Mouse (Mus musculus) thymus, postnatal 25 days (tissue): ENCODE results near the gene Brinp1.
"Not testable (repeated sequence)": the region's sequence is repeated elsewhere in the genome, so short reads cannot be mapped to it uniquely, and the experiment has no call there.

ENCODE experiments used
- DNase-seq: peaks from one replicate; pipeline ENCODE4 v3.0.0; 2022

Brinp1 gene

GRCm38 (mm10) chr4:68954322-68954901, at the start of gene Brinp1:
TSS of gene Brinp1 (minus strand) at chr4:68954397.
- no peak for DNase-seq

- DNase-seq: no peak
Measured at GRCm38 (mm10) chr4:68957265-68957664, 3.1 kb upstream of the Brinp1 start.

DNA sequence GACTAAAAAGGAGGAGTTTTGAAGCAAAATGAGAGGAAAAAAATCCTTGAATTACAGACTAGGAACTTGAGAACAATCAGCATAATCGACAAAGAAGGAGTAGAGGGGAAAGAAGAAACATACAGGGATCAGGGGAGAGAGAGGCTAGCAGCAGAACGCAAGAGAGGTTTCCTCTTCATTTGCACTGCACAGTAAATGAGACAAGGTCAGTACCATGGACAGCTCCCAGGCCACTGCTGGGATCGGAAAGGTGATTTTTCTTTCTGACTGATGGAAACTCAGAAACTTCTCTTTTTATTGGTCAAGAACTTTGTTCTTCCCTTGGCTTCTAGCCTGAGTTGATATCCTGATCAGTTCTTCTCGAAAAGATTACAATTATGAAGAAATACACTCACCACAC, 1.4 kb upstream of the Brinp1 start:
- DNase-seq: no peak

- no peak for DNase-seq
Measured at GRCm38 (mm10) chr4:68953667-68954321, 403 bp downstream of the Brinp1 start.

DNA sequence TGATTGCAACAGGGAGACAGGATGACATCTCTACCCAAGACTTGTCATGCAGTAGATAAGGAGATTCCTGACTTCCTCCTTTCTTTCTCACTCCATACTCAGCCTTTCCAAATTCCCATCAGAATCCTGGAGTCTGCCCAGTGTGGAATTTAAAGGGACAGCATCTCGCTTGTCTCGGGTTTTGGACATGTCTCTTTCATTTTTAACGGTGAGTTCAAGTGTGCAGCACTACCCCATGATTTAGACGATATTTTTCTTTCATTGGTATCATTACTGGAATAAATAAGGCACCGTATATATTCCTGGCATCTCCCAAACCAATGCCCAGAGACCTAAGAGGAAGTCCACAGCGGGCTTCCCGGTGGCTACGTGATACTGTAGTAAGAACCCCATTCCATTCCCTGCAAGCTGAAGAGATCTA, 1.1 kb downstream of the Brinp1 start:
- DNase-seq: no peak

DNA sequence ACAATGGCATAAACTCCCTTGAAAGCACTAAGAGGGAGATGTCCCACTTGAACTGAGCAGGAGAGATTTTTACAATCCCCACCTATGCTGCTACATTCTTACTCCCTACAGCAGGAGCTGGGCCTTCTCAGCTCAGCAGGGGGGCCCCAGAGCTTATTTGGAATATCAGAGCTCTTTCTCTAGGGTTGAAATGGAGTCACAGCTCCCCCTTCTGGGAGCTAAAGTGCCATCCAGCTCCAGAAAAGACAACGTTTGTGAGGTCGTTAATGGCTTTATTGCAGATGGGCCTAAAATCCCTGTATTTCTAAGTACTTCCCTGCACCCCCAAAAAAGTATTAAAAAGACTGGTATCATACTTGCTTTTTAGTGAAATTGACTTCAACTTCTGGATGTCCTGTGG, 3.6 kb downstream of the Brinp1 start:
- no peak for DNase-seq

- no peak for DNase-seq
Measured at GRCm38 (mm10) chr4:68942938-68943337, 11.3 kb downstream of the Brinp1 start.

DNA sequence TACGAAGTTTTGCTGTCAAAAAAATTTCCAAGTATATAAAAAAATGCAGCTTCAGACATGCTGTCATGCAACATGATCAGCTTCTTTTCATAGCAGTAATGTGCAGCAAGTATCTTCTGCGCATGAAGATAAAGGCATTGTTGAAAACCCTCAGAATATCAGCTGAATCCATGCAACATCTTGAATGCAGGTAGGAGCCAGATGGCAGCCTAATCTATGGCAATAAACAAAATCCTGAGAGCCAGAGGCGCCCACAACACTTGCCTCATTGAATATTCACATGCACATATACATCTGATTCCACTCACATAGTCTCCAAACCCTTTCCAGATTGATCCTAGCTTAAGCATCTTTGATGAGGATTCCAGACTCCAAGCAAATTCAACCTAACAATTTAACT, 24.2 kb downstream of the Brinp1 start:
- DNase-seq: no peak

DNA sequence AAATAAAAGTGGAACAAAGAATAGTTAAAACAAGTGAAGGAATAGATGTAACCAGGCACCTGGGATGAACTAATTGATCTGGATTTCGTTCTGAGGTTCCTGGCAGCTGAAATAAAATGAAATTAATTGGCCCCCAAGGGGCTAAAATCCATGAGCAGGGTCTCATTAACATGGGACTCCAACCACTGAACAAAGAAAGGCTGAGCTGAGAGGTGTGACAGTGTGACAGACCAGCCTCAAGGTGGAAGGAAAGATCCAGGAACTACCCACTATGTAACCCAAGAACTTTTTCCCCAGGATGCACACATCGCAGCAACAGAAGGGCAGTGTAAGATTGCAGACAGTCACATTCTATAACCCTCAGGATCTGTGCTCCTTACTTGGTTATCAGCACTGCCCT, 28.1 kb downstream of the Brinp1 start:
- no peak for DNase-seq

DNA sequence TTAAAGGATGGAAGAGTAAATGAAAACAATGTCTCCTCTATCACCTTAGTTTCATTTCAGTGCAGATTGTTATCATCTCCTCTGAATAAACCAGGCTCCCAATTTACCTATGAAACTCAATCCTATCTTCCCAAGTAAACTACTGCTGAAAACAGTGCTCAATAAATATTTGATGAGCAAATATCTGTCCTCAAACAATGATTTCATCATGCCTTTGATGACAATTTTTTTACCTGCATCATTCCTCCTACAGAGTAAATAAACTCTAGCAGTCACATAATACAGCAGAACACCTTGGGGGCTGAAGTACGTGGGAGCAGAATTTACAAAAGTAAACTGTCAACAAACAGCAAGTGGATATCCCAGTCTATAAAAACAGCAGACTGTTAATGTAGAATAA, 31.3 kb downstream of the Brinp1 start:
- no peak for DNase-seq

DNA sequence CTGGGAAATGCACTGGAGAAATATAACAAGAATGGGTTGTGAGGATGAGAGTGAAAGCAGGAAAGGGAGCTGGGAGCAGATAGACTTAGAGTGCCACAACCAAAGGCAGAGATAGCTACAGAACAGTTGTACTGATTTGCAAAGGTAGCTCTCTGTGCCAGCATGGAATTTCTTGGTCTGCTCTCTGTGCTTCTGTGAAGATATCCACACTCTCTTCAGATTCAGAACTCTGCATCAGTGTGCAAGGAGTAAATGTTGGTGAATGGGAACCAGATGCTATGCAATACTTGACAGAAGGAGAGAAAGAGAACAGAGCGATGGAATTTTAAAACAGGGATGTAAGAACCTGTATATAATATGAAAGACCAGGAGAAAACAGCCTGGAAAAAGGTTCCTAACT, 31.7 kb downstream of the Brinp1 start:
- DNase-seq: no peak

DNA sequence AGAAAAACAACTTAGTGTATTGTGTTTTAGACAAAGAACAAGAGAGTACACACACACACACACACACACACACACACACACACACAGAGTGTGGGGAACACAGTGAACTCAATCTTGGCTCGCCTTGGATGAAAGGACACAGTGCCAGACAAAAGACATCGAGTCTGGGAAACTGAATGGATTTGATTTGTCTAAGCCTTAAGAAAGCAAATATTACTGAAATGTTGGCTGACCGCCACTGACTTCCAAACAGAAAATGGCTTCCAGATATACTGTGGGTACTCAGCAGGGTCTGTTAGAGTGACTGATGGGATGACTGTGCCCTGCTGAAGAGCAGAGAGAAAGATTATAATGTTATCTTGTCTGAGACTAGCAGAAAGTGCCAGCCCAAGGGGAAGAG, 34.1 kb downstream of the Brinp1 start:
- DNase-seq: no peak

GRCm38 (mm10) chr4:68910942-68911341, 43.3 kb downstream of the Brinp1 start:
- no peak for DNase-seq

- no peak for DNase-seq
Measured at GRCm38 (mm10) chr4:68906417-68907210, 47.6 kb downstream of the Brinp1 start.

GRCm38 (mm10) chr4:68890526-68890925, 63.7 kb downstream of the Brinp1 start:
- no peak for DNase-seq

GRCm38 (mm10) chr4:68886276-68886675, 67.9 kb downstream of the Brinp1 start:
- DNase-seq: no peak

DNA sequence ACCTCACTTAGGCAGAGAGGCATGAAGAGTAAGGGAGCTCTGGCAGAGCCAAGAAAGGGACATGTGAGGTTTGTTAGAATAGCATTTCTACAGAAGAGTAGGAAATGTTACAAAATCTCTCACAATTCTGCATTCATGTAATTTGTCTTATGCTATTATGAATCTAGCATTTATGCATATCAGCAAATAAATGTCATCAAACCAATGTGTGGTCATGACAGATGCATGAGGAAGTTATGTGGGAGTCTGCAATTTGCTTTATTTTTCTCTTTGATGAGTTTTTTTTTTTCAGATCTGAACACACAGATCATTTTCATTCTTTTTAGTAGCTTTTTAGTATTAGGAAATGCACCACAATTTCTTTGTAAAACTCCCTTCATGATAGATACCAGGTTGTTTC, 82.2 kb downstream of the Brinp1 start:
- no peak for DNase-seq

DNA sequence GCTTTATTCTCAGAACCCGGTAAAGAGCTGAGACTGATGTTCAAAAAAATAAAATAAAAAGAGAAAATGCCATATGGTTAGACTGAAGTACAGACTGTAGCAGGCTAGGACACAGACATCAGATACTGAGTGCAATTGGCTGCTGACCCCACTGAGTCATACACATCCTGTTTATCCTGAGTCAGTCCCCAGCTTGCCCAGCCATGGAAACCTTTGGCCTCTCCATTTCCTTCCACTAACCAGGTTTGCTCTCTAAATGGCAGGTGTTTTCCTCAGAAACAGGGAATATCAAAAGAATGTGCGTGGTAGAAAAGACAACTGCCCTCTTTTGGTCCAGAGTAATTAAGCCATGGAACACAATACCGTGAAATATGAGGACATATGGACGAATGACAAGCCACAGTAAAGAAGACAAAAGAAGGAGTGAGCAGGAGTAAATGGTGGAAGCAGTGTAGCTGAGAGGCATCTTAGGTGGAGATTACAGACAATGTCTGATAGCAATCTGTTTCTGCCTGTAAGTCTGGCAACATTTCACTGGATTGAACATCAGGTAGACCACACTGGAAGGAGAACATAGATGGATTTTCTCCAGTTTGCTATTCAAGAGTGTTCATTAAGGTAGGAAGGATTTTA, 88.9 kb downstream of the Brinp1 start:
- DNase-seq: no peak

- no peak for DNase-seq
Measured at GRCm38 (mm10) chr4:68864668-68865067, 89.5 kb downstream of the Brinp1 start.

- DNase-seq: no peak
Measured at GRCm38 (mm10) chr4:68856868-68857267, 97.3 kb downstream of the Brinp1 start.

GRCm38 (mm10) chr4:68849671-68850070, 104.5 kb downstream of the Brinp1 start:
- DNase-seq: no peak

DNA sequence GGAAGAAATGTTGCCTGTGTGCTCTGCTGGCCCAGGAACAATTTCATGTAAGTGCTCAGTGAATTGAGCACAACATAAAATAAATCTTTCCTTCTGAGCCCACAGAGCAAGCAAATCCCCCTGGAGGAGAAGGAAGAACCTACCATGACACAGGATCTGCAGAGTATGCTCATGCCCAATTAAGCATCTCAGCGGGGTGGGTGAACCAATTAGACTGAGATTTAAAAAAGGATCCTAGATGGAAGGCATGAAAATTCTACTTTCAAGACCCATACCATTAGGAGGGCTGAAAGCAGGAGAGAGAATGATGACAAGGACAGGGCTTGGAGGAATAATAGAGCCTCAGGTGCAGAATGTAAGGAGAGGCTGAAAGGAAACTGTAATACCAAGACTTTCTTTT, 107.2 kb downstream of the Brinp1 start:
- no peak for DNase-seq

- DNase-seq: no peak
Measured at GRCm38 (mm10) chr4:68845964-68846363, 108.2 kb downstream of the Brinp1 start.

DNA sequence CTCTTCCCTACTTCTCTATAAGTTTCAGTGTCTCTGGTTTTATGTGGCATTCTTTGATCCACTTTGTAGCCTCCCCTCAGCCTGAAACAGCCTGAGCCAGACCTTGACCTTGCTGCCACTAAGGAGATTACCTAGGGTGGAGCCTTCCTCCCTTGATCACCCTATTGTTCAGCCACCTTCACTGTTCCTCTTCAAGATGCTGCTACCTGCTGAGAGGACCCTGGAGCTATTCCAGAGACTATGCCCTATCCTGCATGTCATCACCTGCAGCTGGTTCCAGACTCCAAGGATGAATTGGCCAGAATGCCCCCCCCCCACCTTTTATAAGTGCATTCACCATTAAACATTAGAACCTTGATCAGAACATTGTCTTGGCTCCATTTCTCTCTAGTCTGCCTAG, 140.2 kb downstream of the Brinp1 start:
- not testable (repeated sequence) for DNase-seq
